30 mouse cellular contexts compared by ENCODE assay signal in the genomic region with DNA sequence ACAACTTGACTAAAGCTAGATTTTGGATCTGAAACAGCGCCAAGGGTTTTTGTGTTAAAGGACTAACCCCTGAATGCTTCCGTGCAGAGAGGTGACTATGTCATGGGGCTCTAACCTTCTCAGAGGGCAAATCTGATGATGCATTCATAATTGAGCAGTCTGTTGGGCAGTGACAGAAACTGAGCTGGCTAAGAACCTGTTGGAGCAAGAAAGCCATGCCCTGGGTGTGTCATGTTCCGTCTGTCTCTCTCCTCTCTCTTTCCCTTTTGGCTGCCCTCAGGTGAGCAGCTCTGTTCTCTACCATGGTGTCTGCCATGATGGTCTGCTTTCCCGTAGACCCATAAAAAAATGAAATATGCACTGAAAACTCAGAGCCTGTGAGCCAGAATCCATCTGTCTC. TPM values are rescaled to one million over a fixed set of nuclear protein-coding genes. Genes with fewer than 3 reads are reported as not detected.
"Had no signal": no experiment of that assay in that cellular context is flagged by ENCODE, and none has a peak within 500 bp of the region (broad histone marks: within the 10 kb centered on the region; RNA-seq: fewer than 3 reads in every experiment).

No protein-coding gene starts in this region.

- H3K36me3 ChIP-seq: embryonic facial prominence, embryonic 10.5 days; embryonic facial prominence, embryonic 12.5 days; embryonic facial prominence, embryonic 13.5 days; embryonic facial prominence, embryonic 15.5 days; forebrain, embryonic 10.5 days; forebrain, embryonic 12.5 days; forebrain, embryonic 15.5 days had no signal

- H3K4me2 ChIP-seq: embryonic facial prominence, embryonic 12.5 days; embryonic facial prominence, embryonic 13.5 days; embryonic facial prominence, embryonic 15.5 days; forebrain, embryonic 12.5 days; forebrain, embryonic 13.5 days; forebrain, embryonic 15.5 days had no signal

- H3K9ac ChIP-seq: embryonic facial prominence, embryonic 12.5 days; embryonic facial prominence, embryonic 13.5 days; embryonic facial prominence, embryonic 15.5 days; forebrain, embryonic 12.5 days; forebrain, embryonic 13.5 days; forebrain, embryonic 15.5 days; forebrain, postnatal 0 days had no signal

- DNase-seq: cerebellum, adult 2 months; cerebellum, adult 8-10 months; cerebellum, adult 9-10 months; cerebellum, adult 9-11 months; cerebellum, postnatal 10 days; cerebellum, postnatal 14 days; cerebellum, postnatal 25 days; cerebellum, postnatal 36 days; embryo, embryonic 11 days; forebrain, postnatal 0 days; gastrocnemius, adult 2 months; gastrocnemius, postnatal 10 days; gastrocnemius, postnatal 14 days; gastrocnemius, postnatal 25 days; gastrocnemius, postnatal 36 days; heart, adult 18-20 months; heart, adult 2 months had no signal

- H3K9me3 ChIP-seq: embryonic facial prominence, embryonic 10.5 days; embryonic facial prominence, embryonic 12.5 days; embryonic facial prominence, embryonic 13.5 days; embryonic facial prominence, embryonic 15.5 days; forebrain, embryonic 10.5 days; forebrain, embryonic 12.5 days; forebrain, embryonic 13.5 days; forebrain, embryonic 15.5 days had no signal

- H3K4me1 ChIP-seq: embryonic facial prominence, embryonic 12.5 days; forebrain, embryonic 10.5 days; forebrain, embryonic 12.5 days; forebrain, embryonic 13.5 days; forebrain, embryonic 15.5 days had no signal

- ATAC-seq: forebrain, embryonic 13.5 days; forebrain, embryonic 14.5 days; forebrain, embryonic 15.5 days; forebrain, embryonic 16.5 days; forebrain, postnatal 0 days had no signal

- H3K27ac ChIP-seq: embryonic facial prominence, embryonic 10.5 days; embryonic facial prominence, embryonic 12.5 days; embryonic facial prominence, embryonic 13.5 days; embryonic facial prominence, embryonic 15.5 days; forebrain, embryonic 10.5 days; forebrain, embryonic 12.5 days; forebrain, embryonic 13.5 days; forebrain, embryonic 15.5 days; gastrocnemius, adult 2 months; heart, adult 2 months had no signal

- H3K27me3 ChIP-seq: embryonic facial prominence, embryonic 12.5 days; embryonic facial prominence, embryonic 13.5 days; embryonic facial prominence, embryonic 15.5 days; forebrain, embryonic 12.5 days; forebrain, embryonic 13.5 days; forebrain, embryonic 15.5 days had no signal

- H3K4me3 ChIP-seq: embryonic facial prominence, embryonic 10.5 days; embryonic facial prominence, embryonic 12.5 days; embryonic facial prominence, embryonic 13.5 days; embryonic facial prominence, embryonic 15.5 days; erythroblast, embryonic 14.5 days; forebrain, embryonic 10.5 days; forebrain, embryonic 12.5 days; forebrain, embryonic 13.5 days; forebrain, embryonic 15.5 days; gastrocnemius, adult 2 months; heart, adult 2 months had no signal

RNA-seq across cellular contexts. Expression of a gene that starts 44.0 kb away (rescaled TPM):
- total RNA-seq: common myeloid progenitor, adult 5-6 weeks; granulocyte monocyte progenitor cell, adult 5-6 weeks had no signal
- polyA plus RNA-seq: erythroblast, embryonic 14.5 days had no signal
